Mouse (Mus musculus) adrenal gland, adult 18-20 months (tissue): Measurements from ENCODE around the gene Wfdc9. TPM values are rescaled to one million over a fixed set of nuclear protein-coding genes. Genes with fewer than 3 reads are reported as not detected.

Source experiments
- DNase-seq, 2 experiments: peaks; one replicate each; pipeline ENCODE4 v3.0.0; 2021 to 2022; ENCODE audit warnings: low spot score in 2 of 2
- total RNA-seq, 2 experiments: library from RNA; stranded (reverse); gene quantifications; 1 replicate in 1 of 2; 2 replicates in 1 of 2; pipeline ENCODE4 v1.2.3; 2021

The Wfdc9 gene
- total RNA-seq, 2 experiments from 2014 or later, result not detected

DNA sequence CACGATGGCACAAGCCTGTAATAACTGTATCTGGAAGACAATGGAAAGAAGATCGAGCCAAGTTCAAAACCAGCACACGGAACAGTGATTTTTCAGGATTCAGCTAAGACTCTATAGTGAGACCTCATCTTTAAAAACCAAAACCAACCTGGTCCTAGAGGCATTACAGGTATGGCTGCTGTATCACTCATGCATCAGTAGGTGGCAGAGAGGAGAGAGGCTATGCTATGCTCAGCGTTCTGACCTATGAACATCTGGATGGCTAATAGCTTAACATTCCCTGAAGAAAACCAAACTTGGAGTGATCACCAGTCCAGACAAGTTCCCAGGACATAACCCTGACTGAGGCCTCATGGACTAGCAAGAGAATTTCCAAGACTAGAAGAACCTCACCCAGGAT lies 34.6 kb downstream of the Wfdc9 start:
- DNase-seq, result no peak

DNA sequence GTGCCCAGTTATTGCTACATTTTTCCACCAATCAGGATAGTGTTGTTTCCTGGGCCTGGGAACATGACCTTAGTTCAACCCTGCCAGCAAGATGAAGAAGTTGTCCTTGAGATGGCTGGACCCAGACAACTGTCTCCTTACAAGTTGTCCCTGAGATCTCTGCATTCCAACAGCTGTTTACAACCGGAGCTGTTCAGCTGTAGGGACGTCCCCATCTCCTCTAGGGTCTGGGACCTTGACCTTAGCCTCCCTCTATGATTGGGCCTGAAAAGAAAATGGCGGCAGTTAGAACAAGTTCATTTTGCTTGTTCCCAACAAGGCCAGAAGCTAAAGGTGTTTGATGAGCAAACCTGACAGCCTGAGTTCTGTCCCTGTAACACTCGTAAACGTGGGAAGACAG lies 37.3 kb downstream of the Wfdc9 start:
- DNase-seq, result no peak

GRCm38 (mm10) chr2:164615386-164615785 lies 41.0 kb downstream of the Wfdc9 start:
- DNase-seq, result no peak

GRCm38 (mm10) chr2:164613471-164613870 lies 42.9 kb downstream of the Wfdc9 start, which contains the start of the genes Wfdc6b and Wfdc8:
TSS of gene Wfdc6b (plus strand) at chr2:164613522.
TSS of gene Wfdc8 (minus strand) at chr2:164613626.
- DNase-seq, result peak in 1 of 2 experiments; percentile 53

DNA sequence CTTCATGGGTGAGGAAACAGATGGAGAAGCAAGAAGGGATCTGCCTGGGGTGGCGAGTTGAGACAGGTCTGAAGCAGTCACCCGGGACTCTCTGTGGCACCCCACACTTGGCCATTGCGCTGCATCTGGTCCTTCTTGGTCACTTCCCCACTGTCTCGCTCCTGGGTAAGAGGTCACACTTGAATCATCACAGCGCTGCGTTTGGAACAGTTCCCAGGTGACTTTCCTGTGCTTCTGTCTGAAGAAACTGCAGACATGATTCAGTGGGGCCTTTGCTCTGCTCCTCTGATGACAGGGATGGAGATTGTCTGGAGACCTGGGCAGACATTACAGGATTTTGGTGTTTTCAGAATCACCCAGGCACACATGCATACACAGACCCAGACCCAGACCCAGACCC lies 47.6 kb downstream of the Wfdc9 start:
- peak in 1 of 2 experiments; percentile 22 for DNase-seq

- no peak for DNase-seq
Observed at GRCm38 (mm10) chr2:164604411-164604810, 52.0 kb downstream of the Wfdc9 start.

- DNase-seq, result no peak
Observed at GRCm38 (mm10) chr2:164603482-164603881, 52.9 kb downstream of the Wfdc9 start.

GRCm38 (mm10) chr2:164600179-164600578 lies 56.2 kb downstream of the Wfdc9 start:
- DNase-seq, result no peak

Other genes starting within 250 kb of the Wfdc9 start
- 100 to 1,000 TPM; 133 to 150 TPM for gene Sdc4, start 212.7 kb downstream of the Wfdc9 start, total RNA-seq
- gene Sys1, start 199.6 kb downstream of the Wfdc9 start, total RNA-seq, result 10 to 100 TPM; 28.7 to 33.3 TPM
- 1 to 10 TPM in 1 of 2 experiments, not detected in 1; 5.7 TPM for gene Gm20458, start 195.6 kb downstream of the Wfdc9 start, total RNA-seq
- gene Trp53tg5, start 182.9 kb downstream of the Wfdc9 start, total RNA-seq, result not detected
- 10 to 100 TPM in 1 of 2 experiments, 1 to 10 TPM in 1; 7.6 to 20.9 TPM for gene Dbndd2, start 170.5 kb downstream of the Wfdc9 start, total RNA-seq
- gene Pigt, start 159.1 kb downstream of the Wfdc9 start, total RNA-seq, result 10 to 100 TPM; 63.3 to 93.6 TPM
- gene Wfdc2, start 94.2 kb downstream of the Wfdc9 start, total RNA-seq, result under 1 TPM in 1 of 2 experiments, not detected in 1; 0.74 TPM
- gene Spint3, start 83.1 kb downstream of the Wfdc9 start, total RNA-seq, result not detected
- gene Wfdc6a, start 71.1 kb downstream of the Wfdc9 start, total RNA-seq, result under 1 TPM; 0.38 to 0.40 TPM
- gene Eppin, start 63.0 kb downstream of the Wfdc9 start, total RNA-seq, result not detected
- not detected for gene Wfdc6b, start 43.1 kb downstream of the Wfdc9 start, total RNA-seq
- gene Wfdc8, start 43.0 kb downstream of the Wfdc9 start, total RNA-seq, result not detected
- gene Wfdc16, start 17.8 kb downstream of the Wfdc9 start, total RNA-seq, result not detected
- not detected for gene Wfdc10, start 537 bp downstream of the Wfdc9 start, total RNA-seq
- not detected for gene Wfdc11, start 17.5 kb upstream of the Wfdc9 start, total RNA-seq
- gene Wfdc13, start 28.5 kb upstream of the Wfdc9 start, total RNA-seq, result not detected
- not detected for gene Spint4, start 41.9 kb upstream of the Wfdc9 start, total RNA-seq
- not detected for gene Spint5, start 58.7 kb upstream of the Wfdc9 start, total RNA-seq
- under 1 TPM; 0.20 to 0.45 TPM for gene Wfdc3, start 89.3 kb upstream of the Wfdc9 start, total RNA-seq
- gene Dnttip1, start 89.4 kb upstream of the Wfdc9 start, total RNA-seq, result 10 to 100 TPM; 34.0 to 35.2 TPM
- gene Ube2c, start 113.3 kb upstream of the Wfdc9 start, total RNA-seq, result 1 to 10 TPM; 1.4 to 4.0 TPM
- 10 to 100 TPM in 1 of 2 experiments, not detected in 1; 11.3 TPM for gene Tnnc2, start 123.4 kb upstream of the Wfdc9 start, total RNA-seq
- gene Snx21, start 129.2 kb upstream of the Wfdc9 start, total RNA-seq, result 10 to 100 TPM; 25.0 to 28.4 TPM
- gene Acot8, start 148.3 kb upstream of the Wfdc9 start, total RNA-seq, result 10 to 100 TPM; 32.6 to 36.6 TPM
- 1 to 10 TPM; 4.2 to 5.3 TPM for gene Zswim3, start 148.5 kb upstream of the Wfdc9 start, total RNA-seq
- 10 to 100 TPM; 11.0 to 11.4 TPM for gene Zswim1, start 166.1 kb upstream of the Wfdc9 start, total RNA-seq
- gene Spata25, start 172.0 kb upstream of the Wfdc9 start, total RNA-seq, result not detected
- 100 to 1,000 TPM; 103 to 106 TPM for gene Ctsa, start 176.3 kb upstream of the Wfdc9 start, total RNA-seq
- gene Neurl2, start 176.9 kb upstream of the Wfdc9 start, total RNA-seq, result 1 to 10 TPM; 1.4 to 1.7 TPM
- gene Pltp, start 201.1 kb upstream of the Wfdc9 start, total RNA-seq, result 10 to 100 TPM; 22.5 to 55.9 TPM
- gene Pcif1, start 222.7 kb upstream of the Wfdc9 start, total RNA-seq, result 10 to 100 TPM; 35.1 to 48.6 TPM